Mouse (Mus musculus): ENCODE data around the gene Fxr2.

Gene Fxr2

GRCm38 (mm10) chr11:69662213-69662966 is 29.6 kb downstream of the Fxr2 start, which contains the start of gene Mpdu1:
Gene Mpdu1 (minus strand): TSS chr11:69662642.
- DNase-seq: peak; percentile 93 to 96

- peak in 1 of 2 experiments; percentile 46 for DNase-seq
Measured at GRCm38 (mm10) chr11:69662967-69663671, 30.3 kb downstream of the Fxr2 start.

- DNase-seq: no peak
Measured at GRCm38 (mm10) chr11:69663795-69664194, 31.0 kb downstream of the Fxr2 start.

GRCm38 (mm10) chr11:69664841-69665240 is 32.1 kb downstream of the Fxr2 start:
- DNase-seq: no peak

- peak in 1 of 2 experiments; percentile 21 for DNase-seq
Measured at GRCm38 (mm10) chr11:69665457-69665960, 32.7 kb downstream of the Fxr2 start.

GRCm38 (mm10) chr11:69665961-69666664 is 33.3 kb downstream of the Fxr2 start, which contains the start of gene Cd68:
Gene Cd68 (minus strand): TSS chr11:69666153.
- peak in 1 of 2 experiments; percentile 30 for DNase-seq

GRCm38 (mm10) chr11:69666665-69667005 is 33.8 kb downstream of the Fxr2 start:
- DNase-seq: no peak

- DNase-seq: peak; percentile 95 to 96
Measured at GRCm38 (mm10) chr11:69670786-69671725, 38.3 kb downstream of the Fxr2 start.

- no peak for DNase-seq
Measured at GRCm38 (mm10) chr11:69671726-69672124, 38.9 kb downstream of the Fxr2 start.

GRCm38 (mm10) chr11:69672211-69672706 is 39.5 kb downstream of the Fxr2 start, which contains the start of gene Eif4a1:
Gene Eif4a1 (minus strand): TSS chr11:69672423.
- DNase-seq: peak; percentile 99 to 100

GRCm38 (mm10) chr11:69679144-69679543 is 46.4 kb downstream of the Fxr2 start:
- no peak for DNase-seq

- DNase-seq: no peak
Measured at GRCm38 (mm10) chr11:69680136-69680855, 47.5 kb downstream of the Fxr2 start.

GRCm38 (mm10) chr11:69681314-69682208 is 48.8 kb downstream of the Fxr2 start, which contains the start of gene Senp3:
Gene Senp3 (minus strand): TSS chr11:69682084.
- peak; percentile 95 to 98 for DNase-seq

- DNase-seq: no peak
Measured at GRCm38 (mm10) chr11:69682209-69682839, 49.5 kb downstream of the Fxr2 start.

GRCm38 (mm10) chr11:69682840-69683533 is 50.2 kb downstream of the Fxr2 start:
- DNase-seq: peak; percentile 78 to 82

GRCm38 (mm10) chr11:69683576-69683975 is 50.8 kb downstream of the Fxr2 start:
- no peak for DNase-seq

GRCm38 (mm10) chr11:69684128-69684745 is 51.4 kb downstream of the Fxr2 start:
- no peak for DNase-seq

- no peak for DNase-seq
Measured at GRCm38 (mm10) chr11:69684936-69685335, 52.1 kb downstream of the Fxr2 start.
